Mouse (Mus musculus): ENCODE data around the gene Fam57a.

The Fam57a gene

GRCm38 (mm10) chr11:76179495-76180145 is at the start of gene Fam57a, which contains the start of gene Vps53:
Gene Fam57a (plus strand): TSS chr11:76179671.
Gene Vps53 (minus strand): TSS chr11:76179647.
- peak; percentile 67; the same call in 1 of the 2 replicates for TF ChIP-seq GATA4 (IDR thresholded peaks at IDR 0.05; ENCODE audit: insufficient replicate concordance, low read length)

GRCm38 (mm10) chr11:76130859-76131258 is 48.6 kb upstream of the Fam57a start:
- peak; percentile 56; the same call in 1 of the 2 replicates for TF ChIP-seq GATA4 (IDR thresholded peaks at IDR 0.05; ENCODE audit: insufficient replicate concordance, low read length)

- TF ChIP-seq GATA4 (IDR thresholded peaks at IDR 0.05; ENCODE audit: insufficient replicate concordance, low read length) = no peak
These were observed 43.6 kb upstream of the Fam57a start for GRCm38 (mm10) chr11:76135641-76136437.

GRCm38 (mm10) chr11:76137996-76138395 is 41.5 kb upstream of the Fam57a start:
- TF ChIP-seq GATA4 (IDR thresholded peaks at IDR 0.05; ENCODE audit: insufficient replicate concordance, low read length) = no peak

- TF ChIP-seq GATA4 (IDR thresholded peaks at IDR 0.05; ENCODE audit: insufficient replicate concordance, low read length) = no peak
These were observed 35.1 kb upstream of the Fam57a start for GRCm38 (mm10) chr11:76144386-76144785.

- no peak for TF ChIP-seq GATA4 (IDR thresholded peaks at IDR 0.05; ENCODE audit: insufficient replicate concordance, low read length)
These were observed 34.3 kb upstream of the Fam57a start for GRCm38 (mm10) chr11:76145169-76145568.

- no peak for TF ChIP-seq GATA4 (IDR thresholded peaks at IDR 0.05; ENCODE audit: insufficient replicate concordance, low read length)
These were observed 33.1 kb upstream of the Fam57a start for GRCm38 (mm10) chr11:76146187-76147010.

- TF ChIP-seq GATA4 (IDR thresholded peaks at IDR 0.05; ENCODE audit: insufficient replicate concordance, low read length) = no peak
These were observed 31.1 kb upstream of the Fam57a start for GRCm38 (mm10) chr11:76148055-76149008.

- TF ChIP-seq GATA4 (IDR thresholded peaks at IDR 0.05; ENCODE audit: insufficient replicate concordance, low read length) = no peak
These were observed 28.5 kb upstream of the Fam57a start for GRCm38 (mm10) chr11:76150980-76151379.

GRCm38 (mm10) chr11:76153236-76153951 is 26.1 kb upstream of the Fam57a start:
- no peak for TF ChIP-seq GATA4 (IDR thresholded peaks at IDR 0.05; ENCODE audit: insufficient replicate concordance, low read length)

GRCm38 (mm10) chr11:76154200-76154599 is 25.3 kb upstream of the Fam57a start:
- no peak for TF ChIP-seq GATA4 (IDR thresholded peaks at IDR 0.05; ENCODE audit: insufficient replicate concordance, low read length)

GRCm38 (mm10) chr11:76154861-76155260 is 24.6 kb upstream of the Fam57a start:
- no peak for TF ChIP-seq GATA4 (IDR thresholded peaks at IDR 0.05; ENCODE audit: insufficient replicate concordance, low read length)

GRCm38 (mm10) chr11:76158375-76158774 is 21.1 kb upstream of the Fam57a start:
- no peak for TF ChIP-seq GATA4 (IDR thresholded peaks at IDR 0.05; ENCODE audit: insufficient replicate concordance, low read length)

GRCm38 (mm10) chr11:76160251-76160650 is 19.2 kb upstream of the Fam57a start:
- TF ChIP-seq GATA4 (IDR thresholded peaks at IDR 0.05; ENCODE audit: insufficient replicate concordance, low read length) = no peak
